Mouse (Mus musculus): ENCODE results near the gene Frs3. TPM values are rescaled to one million over a fixed set of nuclear protein-coding genes. Genes with fewer than 3 reads are reported as not detected.

Frs3 gene
- total RNA-seq, 2 experiments from 2014 or later, result 7.0 to 7.4 TPM

GRCm38 (mm10) chr17:47689894-47690293 lies 1.1 kb downstream of the Frs3 start:
- no peak for DNase-seq (ENCODE audit: low spot score in 2 of 2)

- DNase-seq (ENCODE audit: low spot score in 2 of 2), result no peak
Measured at GRCm38 (mm10) chr17:47691650-47692049, 2.8 kb downstream of the Frs3 start.

DNA sequence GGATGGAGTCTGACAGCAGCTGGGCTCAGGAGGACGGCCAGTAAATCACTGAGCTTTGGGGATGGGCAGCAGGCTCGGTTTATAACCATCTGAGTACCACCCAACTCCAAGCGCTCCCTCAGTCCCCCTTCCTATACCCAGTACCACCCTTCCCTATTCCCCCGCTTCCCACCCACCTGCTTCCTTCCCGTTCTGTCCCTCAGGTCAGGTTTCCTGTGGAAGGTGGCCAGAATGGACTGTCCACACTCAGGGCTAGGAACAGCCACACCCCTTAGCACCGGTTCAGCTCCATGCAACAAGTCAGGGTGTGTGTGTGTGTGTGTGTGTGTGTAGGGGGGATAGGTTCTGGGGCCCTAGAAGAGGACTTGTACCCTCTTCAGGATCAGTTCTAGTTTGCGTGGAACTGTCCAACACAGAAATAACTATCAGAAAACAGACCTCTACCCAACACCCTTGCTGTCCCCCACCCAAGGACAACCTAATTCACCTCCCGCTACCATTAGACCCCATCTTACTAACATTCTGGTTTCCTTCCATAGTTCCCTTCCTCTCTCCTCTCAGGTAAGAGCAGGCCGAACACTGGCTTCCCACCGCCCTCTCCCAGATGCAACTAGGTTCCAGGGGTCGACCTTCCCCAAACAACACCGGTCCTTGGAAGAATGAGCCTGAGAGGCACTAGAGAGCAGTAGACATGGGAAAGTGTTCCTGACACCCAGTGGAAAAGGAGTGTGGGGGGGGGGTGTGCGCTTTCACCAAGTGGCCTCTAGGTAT lies 5.0 kb downstream of the Frs3 start:
- DNase-seq (ENCODE audit: low spot score in 2 of 2), result no peak

DNA sequence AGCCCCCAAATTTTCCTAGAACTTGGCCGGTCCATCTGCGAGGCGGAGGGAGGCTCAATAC lies 5.4 kb downstream of the Frs3 start, which contains the start of gene Gm21981:
Gene Gm21981, minus strand, starts transcription at position 14 of the 61 bp plus-strand sequence.
- no peak for DNase-seq (ENCODE audit: low spot score in 2 of 2)

DNA sequence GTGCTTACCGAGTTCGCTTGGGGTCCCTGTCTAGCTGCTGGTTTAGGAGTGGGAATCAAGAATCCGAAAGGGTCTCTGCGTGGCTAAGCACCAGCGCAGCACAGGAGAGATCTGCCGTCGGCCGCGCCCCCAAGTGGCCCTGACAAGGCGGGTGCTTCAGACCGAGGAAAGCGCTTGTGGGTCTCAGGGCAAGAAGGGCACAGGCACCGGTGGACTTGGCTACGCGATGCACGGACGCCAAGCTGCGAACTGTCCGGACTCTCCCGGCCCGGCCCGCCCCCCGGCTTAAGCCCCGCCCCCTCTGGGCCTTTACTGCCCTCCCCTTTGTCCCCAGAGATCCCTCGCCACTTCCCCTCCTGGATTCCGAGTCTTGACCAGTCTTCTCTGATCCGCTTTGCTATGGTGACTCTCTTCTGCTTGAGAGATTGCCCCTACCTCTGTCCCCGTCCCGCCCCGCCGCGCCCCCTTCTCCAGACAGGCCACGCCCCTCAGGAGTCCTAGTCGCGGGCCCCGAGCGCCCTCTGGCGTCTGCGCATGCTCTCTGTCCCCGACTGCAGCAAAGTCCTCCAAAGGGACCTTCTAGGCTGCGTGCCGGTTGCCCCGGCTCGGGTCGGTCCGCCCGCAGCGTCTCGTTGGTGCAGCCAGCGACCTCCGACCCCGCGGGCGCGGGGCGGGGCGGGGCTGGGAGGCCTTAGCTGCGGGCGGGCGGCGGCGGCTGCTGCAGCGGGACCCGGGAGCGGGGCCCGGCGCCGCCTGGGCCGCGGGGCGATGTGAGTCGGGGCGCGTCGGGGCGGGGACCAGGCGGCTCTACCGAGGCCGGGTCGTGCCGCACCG lies 5.9 kb downstream of the Frs3 start, which contains the start of gene Prickle4:
Gene Prickle4, minus strand, starts transcription at position 234 of the 834 bp plus-strand sequence.
- DNase-seq (ENCODE audit: low spot score in 2 of 2), result peak; percentile 97 to 98

GRCm38 (mm10) chr17:47695337-47695710 lies 6.5 kb downstream of the Frs3 start:
- DNase-seq (ENCODE audit: low spot score in 2 of 2), result no peak

GRCm38 (mm10) chr17:47698156-47698555 lies 9.3 kb downstream of the Frs3 start:
- no peak for DNase-seq (ENCODE audit: low spot score in 2 of 2)

- no peak for DNase-seq (ENCODE audit: low spot score in 2 of 2)
Measured at GRCm38 (mm10) chr17:47699055-47699454, 10.2 kb downstream of the Frs3 start.

GRCm38 (mm10) chr17:47701793-47702192 lies 13.0 kb downstream of the Frs3 start:
- DNase-seq (ENCODE audit: low spot score in 2 of 2), result no peak

DNA sequence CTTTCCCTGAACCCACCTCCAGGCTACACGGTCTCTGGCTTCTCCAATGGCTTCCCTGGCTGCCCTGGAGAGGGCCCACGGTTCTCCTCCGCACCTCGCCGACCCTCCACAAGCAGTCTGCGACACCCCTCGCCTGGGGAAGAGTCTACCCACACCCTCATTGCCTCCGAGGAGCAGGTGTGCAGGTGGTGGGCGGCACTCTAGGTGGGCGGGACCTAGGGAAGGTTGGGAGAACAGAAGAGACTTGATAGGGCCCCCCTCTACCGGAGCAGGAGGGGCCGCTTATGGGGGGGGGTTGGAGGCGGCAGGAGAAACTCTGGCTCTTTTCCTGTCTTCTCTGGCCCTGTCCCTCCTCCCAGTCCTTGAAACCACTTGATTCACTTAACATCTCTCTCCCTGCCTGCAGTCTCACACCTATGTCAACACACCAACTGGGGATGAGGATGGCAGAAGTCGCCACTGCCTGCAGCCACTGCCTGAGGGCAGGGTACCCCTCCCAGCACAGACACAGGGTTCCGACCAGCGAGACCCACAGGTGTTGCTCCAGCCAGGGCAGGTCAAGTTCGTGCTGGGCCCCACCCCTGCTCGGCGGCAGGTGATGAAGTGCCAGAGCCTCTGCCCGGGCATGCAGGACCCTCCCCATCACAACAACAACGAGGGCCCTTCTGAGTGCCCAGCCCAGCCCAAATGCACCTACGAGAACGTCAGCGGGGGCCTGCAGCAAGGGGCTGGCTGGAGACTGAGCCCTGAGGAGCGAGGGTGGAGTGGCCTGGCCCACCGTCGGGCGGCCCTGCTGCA lies 13.9 kb downstream of the Frs3 start:
- DNase-seq (ENCODE audit: low spot score in 2 of 2), result no peak

GRCm38 (mm10) chr17:47703556-47703955 lies 14.7 kb downstream of the Frs3 start:
- DNase-seq (ENCODE audit: low spot score in 2 of 2), result no peak

GRCm38 (mm10) chr17:47704692-47705091 lies 15.9 kb downstream of the Frs3 start:
- DNase-seq (ENCODE audit: low spot score in 2 of 2), result no peak

- no peak for DNase-seq (ENCODE audit: low spot score in 2 of 2)
Measured at GRCm38 (mm10) chr17:47706196-47706595, 17.4 kb downstream of the Frs3 start.

DNA sequence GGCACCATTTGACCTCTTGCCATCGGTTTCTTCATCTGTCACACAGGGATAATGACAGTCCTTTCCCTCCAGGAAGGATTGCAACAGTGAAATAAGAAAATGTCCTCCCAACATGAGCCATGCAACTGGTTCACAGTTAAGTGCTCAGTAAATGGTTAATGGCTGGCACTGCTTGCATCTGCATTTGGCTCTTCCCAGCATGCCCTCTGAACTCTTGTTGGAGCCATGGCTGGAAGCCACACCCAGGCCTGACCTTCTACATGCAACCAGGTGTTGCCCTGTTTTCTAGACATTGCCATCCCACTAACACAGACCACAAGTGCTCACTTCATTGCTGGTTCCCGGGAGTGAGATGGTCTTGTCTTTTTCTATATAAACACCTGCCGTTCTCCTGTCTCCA lies 19.1 kb downstream of the Frs3 start:
- DNase-seq (ENCODE audit: low spot score in 2 of 2), result no peak

GRCm38 (mm10) chr17:47708972-47709371 lies 20.1 kb downstream of the Frs3 start:
- DNase-seq (ENCODE audit: low spot score in 2 of 2), result no peak

- DNase-seq (ENCODE audit: low spot score in 2 of 2), result no peak
Measured at GRCm38 (mm10) chr17:47710036-47710435, 21.2 kb downstream of the Frs3 start.

GRCm38 (mm10) chr17:47711883-47712282 lies 23.1 kb downstream of the Frs3 start:
- DNase-seq (ENCODE audit: low spot score in 2 of 2), result no peak

DNA sequence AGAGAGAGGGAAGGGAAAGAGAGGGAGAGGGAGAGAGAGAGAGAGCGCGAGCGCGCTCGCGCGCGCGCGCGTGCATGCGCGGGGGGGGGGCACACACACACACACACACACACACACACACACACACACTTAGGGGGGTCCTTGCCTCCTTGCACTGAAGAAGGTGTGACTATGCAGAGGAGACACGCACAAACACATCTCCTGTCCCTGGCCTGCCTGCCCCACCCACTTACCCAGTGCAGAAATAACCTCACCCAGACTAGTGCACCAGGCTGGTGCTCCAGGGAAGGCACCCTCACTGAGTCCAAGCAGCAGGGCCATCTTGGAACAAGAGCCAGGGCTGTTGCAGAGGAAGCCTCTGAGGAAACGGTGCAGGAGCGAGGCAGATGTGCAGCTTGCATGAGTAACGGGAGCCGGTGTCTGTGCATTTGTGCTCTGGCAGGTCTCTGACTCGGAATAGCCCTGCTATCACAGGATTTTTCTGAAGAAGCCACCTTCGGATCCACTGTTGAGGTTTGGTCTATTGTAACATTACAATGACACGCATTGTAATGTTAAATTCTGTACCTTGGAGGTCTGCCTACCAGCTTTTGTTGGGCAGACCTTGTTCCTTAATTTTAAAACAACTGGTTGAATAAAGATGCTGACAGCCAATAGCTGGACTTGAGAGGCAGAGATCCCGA lies 24.2 kb downstream of the Frs3 start:
- DNase-seq (ENCODE audit: low spot score in 2 of 2), result no peak

DNA sequence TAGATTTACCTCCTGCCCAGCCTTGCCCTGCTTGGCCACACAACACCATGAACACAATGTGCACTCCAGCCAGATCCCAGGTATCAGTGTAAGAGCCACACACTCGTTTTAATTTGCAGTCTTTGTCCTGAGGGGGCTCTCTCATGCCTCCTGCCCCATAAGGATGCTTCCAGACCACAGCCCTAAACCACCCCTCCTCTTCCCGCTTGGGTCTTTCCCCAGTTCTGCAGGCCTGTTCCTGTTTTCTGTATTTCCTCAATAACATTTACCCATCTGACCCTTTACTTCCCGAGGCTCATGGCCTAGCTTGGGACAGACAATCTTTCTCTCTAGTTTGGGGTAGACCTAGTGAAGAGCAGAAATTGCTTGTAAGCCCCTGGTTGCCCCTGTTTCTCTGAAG lies 26.2 kb downstream of the Frs3 start:
- DNase-seq (ENCODE audit: low spot score in 2 of 2), result no peak

DNA sequence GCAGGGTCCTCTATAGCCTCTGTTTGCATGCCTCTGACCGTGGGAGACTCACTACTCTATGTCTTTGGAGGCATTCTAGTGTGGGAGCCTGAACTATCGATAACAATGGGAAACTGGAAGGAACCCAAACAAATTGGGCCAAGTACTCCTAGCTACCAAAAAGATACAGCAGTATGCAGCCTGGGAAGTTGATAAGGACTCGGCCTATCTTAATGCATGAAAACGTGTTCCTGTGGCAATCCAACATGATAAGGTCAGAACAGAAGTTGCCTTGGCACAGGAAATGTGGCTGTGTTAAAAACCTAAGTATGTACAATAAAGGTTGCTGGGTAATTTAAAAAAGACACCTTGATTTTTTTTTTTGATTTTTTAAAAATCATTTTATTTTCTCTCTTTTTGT lies 32.4 kb downstream of the Frs3 start:
- no peak for DNase-seq (ENCODE audit: low spot score in 2 of 2)

DNA sequence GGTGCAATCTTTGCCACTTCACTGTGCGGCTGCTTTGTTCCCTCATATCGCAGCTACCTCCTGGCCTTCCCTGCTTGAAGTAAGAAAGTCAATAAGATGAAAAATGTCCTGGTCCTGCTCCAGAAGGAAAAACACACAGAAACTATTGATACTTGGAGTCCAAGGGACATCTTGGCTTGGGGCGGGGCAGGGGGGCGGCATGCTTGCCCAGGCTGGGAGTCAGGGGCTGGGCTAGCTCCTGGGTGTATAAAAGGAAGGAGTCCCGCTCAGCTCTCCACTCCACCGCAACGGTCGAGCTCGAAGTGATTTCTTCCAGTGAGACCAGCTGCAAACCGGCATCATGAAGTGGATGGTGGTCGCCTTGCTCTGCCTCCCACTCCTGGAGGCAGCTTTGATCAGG lies 37.7 kb downstream of the Frs3 start, which contains the start of gene Pgc:
Gene Pgc, plus strand, starts transcription at position 277 of the 400 bp plus-strand sequence.
- no peak for DNase-seq (ENCODE audit: low spot score in 2 of 2)

Data from gastrocnemius, postnatal 4 days (tissue).